Comparison of ENCODE assay signal across 14 mouse cellular contexts in the genomic region with DNA sequence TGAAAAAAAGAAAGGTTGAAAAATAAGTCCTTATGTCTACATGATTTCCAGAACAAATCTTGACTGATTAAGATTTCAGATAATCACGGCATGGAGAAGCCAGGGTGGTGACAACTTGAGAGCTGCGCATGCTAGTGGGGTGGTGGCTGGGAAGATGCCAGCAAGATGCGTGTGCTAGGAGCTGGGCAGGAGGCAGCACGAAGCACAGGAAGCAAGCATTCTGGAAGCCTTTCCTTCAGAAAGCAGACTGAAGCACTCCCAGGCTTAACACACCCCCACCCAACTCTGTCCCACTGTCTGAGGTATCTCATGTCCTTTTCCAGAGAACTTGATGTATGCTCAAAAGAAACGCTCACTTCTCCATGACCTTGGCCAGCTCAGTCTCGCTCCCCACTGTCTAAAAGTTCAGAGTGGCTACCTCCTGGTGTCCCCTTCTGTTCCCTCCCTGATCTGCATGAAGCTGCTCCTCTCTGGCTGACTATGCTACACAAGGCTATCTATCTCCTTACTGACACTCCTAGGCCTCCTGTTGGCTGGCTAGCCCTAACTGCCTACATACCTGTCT. TPM values are rescaled to one million over a fixed set of nuclear protein-coding genes. Genes with fewer than 3 reads are reported as not detected.
A peak's percentile ranks its signal among the peaks of the same experiment; 100 is the strongest.
DNase-seq lines count a peak whose midpoint lies in the region; ATAC-seq lines count a peak whose summit lies in the region.
"Had no signal": no experiment of that assay in that cellular context is flagged by ENCODE, and none has a peak within 500 bp of the region (broad histone marks: within the 10 kb centered on the region; RNA-seq: fewer than 3 reads in every experiment).

No protein-coding gene starts in this region.

- ATAC-seq in midbrain, embryonic 14.5 days (ENCODE audit: low FRiP score, low TSS enrichment), result no peak
- no peak for ATAC-seq in inflammation-experienced regulatory T-cells, adult 6 months

- no peak overlapping the region for H3K9ac ChIP-seq in midbrain, embryonic 14.5 days (replicated peaks; ENCODE audit: low read length)
- H3K9ac ChIP-seq: embryonic facial prominence, embryonic 15.5 days; heart, embryonic 15.5 days; hindbrain, embryonic 15.5 days; midbrain, embryonic 12.5 days had no signal

- H3K4me1 ChIP-seq in midbrain, embryonic 14.5 days (ENCODE audit: control insufficient read depth, insufficient read depth, low read length), result no peaks in the 10 kb centered on the region

- H3K4me2 ChIP-seq in midbrain, embryonic 14.5 days (ENCODE audit: low read length), result no peak overlapping the region
- H3K4me2 ChIP-seq: embryonic facial prominence, embryonic 15.5 days; heart, embryonic 15.5 days; hindbrain, embryonic 15.5 days; midbrain, embryonic 12.5 days had no signal

- H3K27ac ChIP-seq in midbrain, embryonic 14.5 days (replicated peaks; ENCODE audit: low read depth, low read length), result no peak overlapping the region
- H3K27ac ChIP-seq: heart, embryonic 15.5 days; hindbrain, embryonic 15.5 days; midbrain, embryonic 12.5 days had no signal

- peak; percentile 51 to 56 for DNase-seq in cerebellum, postnatal 14 days
- no peak for DNase-seq in cerebellum, adult 18-20 months
- DNase-seq in layer of hippocampus, adult 11-12 months (ENCODE audit: low spot score), result peak; percentile 29
- no peak for DNase-seq in layer of hippocampus, adult 9-10 months (ENCODE audit: low spot score)
- peak; percentile 20 to 51 for DNase-seq in left cerebral cortex, postnatal 14 days (ENCODE audit: low spot score in 2 of 2)
- no peak for DNase-seq in midbrain, embryonic 14.5 days
- no peak for DNase-seq in gastrocnemius, postnatal 25 days
- DNase-seq: gastrocnemius, postnatal 10 days; kidney, adult 9 months had no signal

- no peaks in the 10 kb centered on the region for H3K27me3 ChIP-seq in midbrain, embryonic 14.5 days (ENCODE audit: control insufficient read depth, insufficient read depth, low read length)
- H3K27me3 ChIP-seq: embryonic facial prominence, embryonic 15.5 days; heart, embryonic 15.5 days; hindbrain, embryonic 15.5 days; midbrain, embryonic 12.5 days had no signal

- H3K36me3 ChIP-seq in midbrain, embryonic 14.5 days (ENCODE audit: control insufficient read depth, insufficient read depth, low read length), result peaks cover 15% of the 10 kb centered on the region
- H3K36me3 ChIP-seq: heart, embryonic 15.5 days; hindbrain, embryonic 15.5 days had no signal

- no peak overlapping the region for H3K4me3 ChIP-seq in midbrain, embryonic 14.5 days (replicated peaks; ENCODE audit: low read depth, low read length)
- H3K4me3 ChIP-seq: embryonic facial prominence, embryonic 15.5 days; heart, embryonic 15.5 days; hindbrain, embryonic 15.5 days; midbrain, embryonic 12.5 days had no signal

- 88% methylated on average over 6 of the region's 6 CpGs for WGBS in midbrain, embryonic 14.5 days

- intact Hi-C loops in left cerebral cortex, postnatal 14 days (cut with DNase I), result no loop called here

- H3K9me3 ChIP-seq in midbrain, embryonic 14.5 days (ENCODE audit: control insufficient read depth, low read length), result no peaks in the 10 kb centered on the region
- H3K9me3 ChIP-seq: embryonic facial prominence, embryonic 15.5 days; heart, embryonic 15.5 days; hindbrain, embryonic 15.5 days; midbrain, embryonic 12.5 days had no signal

RNA-seq across cellular contexts. Expression of gene Hdac4, which starts 52.1 kb away (rescaled TPM):
- 100 to 1,000 TPM; 106 to 114 TPM for total RNA-seq in left cerebral cortex, postnatal 14 days (2021)
- polyA plus RNA-seq in midbrain, embryonic 14.5 days (2014; fragmentation: Nextera tagmentation; extraction: Ambion mirVana), result 22.7 and 27.0 TPM in 2 replicates
- 10 to 100 TPM; 48.2 to 56.6 TPM for total RNA-seq in gastrocnemius, postnatal 25 days (2021)
- polyA plus RNA-seq in inflammation-experienced regulatory T-cells, adult 6 months (2017; shearing (Covaris generic)), result 10 to 100 TPM; 42.9 to 75.8 (median 72.7) TPM

Comparison
In these comparisons a context has a peak if more than half of its experiments do, and no peak if none do; other contexts are left out.
1. DNase-seq: peak in cerebellum, postnatal 14 days (2 of 2), layer of hippocampus, adult 11-12 months (single experiment) and left cerebral cortex, postnatal 14 days (2 of 2); none in cerebellum, adult 18-20 months (0 of 2), layer of hippocampus, adult 9-10 months (single experiment), midbrain, embryonic 14.5 days (single experiment) and gastrocnemius, postnatal 25 days (single experiment).